23 mouse cellular contexts compared by ENCODE assay signal in the genomic region with DNA sequence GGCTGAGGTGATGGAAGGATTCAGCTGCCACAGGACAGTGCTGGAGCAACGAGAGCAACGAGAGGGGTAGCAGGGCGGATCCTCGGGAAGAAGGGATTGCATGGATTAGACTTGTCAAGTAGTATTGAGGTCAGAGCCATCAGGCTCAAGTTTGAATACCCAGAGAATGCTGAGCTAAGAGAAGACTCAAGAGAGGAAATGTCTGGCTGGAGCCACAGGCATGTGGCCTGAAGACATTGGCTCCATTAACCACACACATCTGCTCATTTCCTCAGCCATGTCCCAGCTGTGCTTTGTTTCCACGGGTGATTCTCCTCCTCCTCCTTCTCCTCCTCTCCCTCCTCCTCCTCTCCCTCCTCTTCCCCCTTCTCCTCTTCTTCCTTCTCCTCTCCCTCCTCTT. TPM values are rescaled to one million over a fixed set of nuclear protein-coding genes. Genes with fewer than 3 reads are reported as not detected.
DNase-seq lines count a peak whose midpoint lies in the region; ATAC-seq lines count a peak whose summit lies in the region.
"Had no signal": no experiment of that assay in that cellular context is flagged by ENCODE, and none has a peak within 500 bp of the region (broad histone marks: within the 10 kb centered on the region; RNA-seq: fewer than 3 reads in every experiment).

No protein-coding gene starts in this region.

- 49% methylated on average over 5 of the region's 5 CpGs for WGBS in stomach, embryonic 16.5 days
- 80% methylated on average over 5 of the region's 5 CpGs for WGBS in forebrain, embryonic 14.5 days

- H3K9me3 ChIP-seq in stomach, embryonic 16.5 days (replicated peaks; ENCODE audit: control insufficient read depth, low read length) = no peaks in the 10 kb centered on the region
- H3K9me3 ChIP-seq in forebrain, embryonic 14.5 days (replicated peaks; ENCODE audit: control insufficient read depth, low read length) = no peaks in the 10 kb centered on the region
- H3K9me3 ChIP-seq: limb, embryonic 12.5 days; liver, embryonic 15.5 days had no signal

- intact Hi-C loops in heart, postnatal 25 days (cut with DNase I) = no loop called here

- H3K4me1 ChIP-seq in stomach, embryonic 16.5 days (ENCODE audit: control insufficient read depth, insufficient read depth, low read length) = peaks cover 7% of the 10 kb centered on the region
- no peaks in the 10 kb centered on the region; the same call in 1 of the 2 replicates for H3K4me1 ChIP-seq in forebrain, embryonic 14.5 days (ENCODE audit: control insufficient read depth, insufficient read depth, low read length)

- ATAC-seq in stomach, embryonic 16.5 days (ENCODE audit: insufficient read depth, low FRiP score) = peak; percentile 44; the same call in 1 of the 2 replicates
- ATAC-seq in forebrain, embryonic 14.5 days = no peak
- ATAC-seq: activated CD4-positive, CD25-positive, alpha-beta regulatory T cell, adult 4 months; forebrain, postnatal 0 days; hindbrain, postnatal 0 days; midbrain, embryonic 16.5 days had no signal

- no peak overlapping the region for H3K4me3 ChIP-seq in stomach, embryonic 16.5 days (replicated peaks; ENCODE audit: low read length)
- no peak overlapping the region for H3K4me3 ChIP-seq in forebrain, embryonic 14.5 days (ENCODE audit: low read depth, low read length)
- H3K4me3 ChIP-seq: limb, embryonic 12.5 days; liver, embryonic 15.5 days had no signal

- H3K4me2 ChIP-seq in stomach, embryonic 16.5 days (ENCODE audit: low read depth, low read length) = no peak overlapping the region
- H3K4me2 ChIP-seq in forebrain, embryonic 14.5 days (ENCODE audit: low read length) = no peak overlapping the region
- H3K4me2 ChIP-seq: limb, embryonic 12.5 days; liver, embryonic 15.5 days had no signal

- no peaks in the 10 kb centered on the region for H3K36me3 ChIP-seq in stomach, embryonic 16.5 days (ENCODE audit: control insufficient read depth, insufficient read depth, low read length)
- H3K36me3 ChIP-seq in forebrain, embryonic 14.5 days (ENCODE audit: control insufficient read depth, insufficient read depth, low read length) = no peaks in the 10 kb centered on the region
- H3K36me3 ChIP-seq: limb, embryonic 12.5 days; liver, embryonic 15.5 days had no signal

- DNase-seq in gastrocnemius, adult 18-20 months (ENCODE audit: low spot score) = peak; percentile 3
- DNase-seq in gastrocnemius, postnatal 25 days = no peak
- peak; percentile 35 for DNase-seq in kidney, postnatal 14 days
- DNase-seq in kidney, postnatal 36 days = no peak
- peak; percentile 3 for DNase-seq in heart, postnatal 25 days (ENCODE audit: low spot score)
- DNase-seq in forebrain, embryonic 14.5 days (ENCODE audit: low spot score) = no peak
- DNase-seq in layer of hippocampus, adult 18-20 months (ENCODE audit: low spot score in 2 of 2) = no peak
- DNase-seq: adrenal gland, postnatal 36 days; cerebellum, adult 9-10 months; forebrain, postnatal 0 days; gastrocnemius, postnatal 10 days; right cerebral cortex, postnatal 4 days; thymus, adult 2 months had no signal

- H3K27me3 ChIP-seq in stomach, embryonic 16.5 days (ENCODE audit: control insufficient read depth, insufficient read depth, low read length) = no peaks in the 10 kb centered on the region
- H3K27me3 ChIP-seq in forebrain, embryonic 14.5 days (replicated peaks; ENCODE audit: control insufficient read depth, insufficient read depth, low read length) = no peaks in the 10 kb centered on the region
- H3K27me3 ChIP-seq: limb, embryonic 12.5 days; liver, embryonic 15.5 days had no signal

- no peak overlapping the region for H3K9ac ChIP-seq in stomach, embryonic 16.5 days (ENCODE audit: low read length)
- H3K9ac ChIP-seq in forebrain, embryonic 14.5 days (ENCODE audit: low read length) = no peak overlapping the region
- H3K9ac ChIP-seq: forebrain, postnatal 0 days; limb, embryonic 12.5 days; liver, embryonic 15.5 days had no signal

- no peak overlapping the region for H3K27ac ChIP-seq in stomach, embryonic 16.5 days (ENCODE audit: low read length)
- no peak overlapping the region for H3K27ac ChIP-seq in forebrain, embryonic 14.5 days (ENCODE audit: low read depth, low read length)
- H3K27ac ChIP-seq: hindbrain, postnatal 0 days; limb, embryonic 12.5 days; liver, embryonic 15.5 days; macrophage had no signal

RNA-seq across cellular contexts. Expression of a gene that starts 22.2 kb away (rescaled TPM):
- not detected for total RNA-seq in gastrocnemius, adult 18-20 months (2021)
- total RNA-seq in gastrocnemius, postnatal 25 days (2021) = not detected
- not detected for total RNA-seq in heart, postnatal 25 days (2021)
- polyA plus RNA-seq in stomach, embryonic 16.5 days (2015; fragmentation: Nextera tagmentation; extraction: Ambion mirVana) = 0.30 and 1.1 TPM in 2 replicates
- not detected in 2 replicates for polyA plus RNA-seq in forebrain, embryonic 14.5 days (2014; fragmentation: Nextera tagmentation; extraction: Ambion mirVana)
- not detected for total RNA-seq in layer of hippocampus, adult 18-20 months (2021)
- total RNA-seq: adrenal gland, postnatal 36 days; forebrain, postnatal 0 days; gastrocnemius, postnatal 10 days; hindbrain, postnatal 0 days; layer of hippocampus, postnatal 25 days had no signal
- polyA plus RNA-seq: activated CD4-positive, CD25-positive, alpha-beta regulatory T cell, adult 4 months; forebrain, postnatal 0 days; heart, postnatal 0 days; limb, embryonic 12.5 days; liver, embryonic 15.5 days; macrophage; midbrain, embryonic 16.5 days had no signal

RNA-seq across cellular contexts. Expression of a gene that starts 39.3 kb away (rescaled TPM):
- total RNA-seq in gastrocnemius, adult 18-20 months (2021) = not detected
- not detected for total RNA-seq in gastrocnemius, postnatal 25 days (2021)
- not detected for total RNA-seq in heart, postnatal 25 days (2021)
- polyA plus RNA-seq in stomach, embryonic 16.5 days (2015; fragmentation: Nextera tagmentation; extraction: Ambion mirVana) = not detected in 2 replicates
- not detected in 2 replicates for polyA plus RNA-seq in forebrain, embryonic 14.5 days (2014; fragmentation: Nextera tagmentation; extraction: Ambion mirVana)
- total RNA-seq in layer of hippocampus, adult 18-20 months (2021) = not detected
- total RNA-seq: adrenal gland, postnatal 36 days; forebrain, postnatal 0 days; gastrocnemius, postnatal 10 days; layer of hippocampus, postnatal 25 days had no signal
- polyA plus RNA-seq: activated CD4-positive, CD25-positive, alpha-beta regulatory T cell, adult 4 months; forebrain, postnatal 0 days; heart, postnatal 0 days; hindbrain, postnatal 0 days; kidney, embryonic 16.5 days; limb, embryonic 12.5 days; liver, embryonic 15.5 days; macrophage; midbrain, embryonic 16.5 days; thymus, adult 2 months had no signal

Comparison
In these comparisons a context has a peak if more than half of its experiments do, and no peak if none do; other contexts are left out.
1. DNase-seq: peak in gastrocnemius, adult 18-20 months (single experiment), kidney, postnatal 14 days (single experiment) and heart, postnatal 25 days (single experiment); none in gastrocnemius, postnatal 25 days (single experiment), kidney, postnatal 36 days (0 of 2), forebrain, embryonic 14.5 days (single experiment) and layer of hippocampus, adult 18-20 months (0 of 2).